Mouse (Mus musculus) ovary, adult 18-20 months (tissue): ENCODE measurements around the gene Gm28308.

Experiments used
- DNase-seq: peaks from one replicate; pipeline ENCODE4 v3.0.0; 2022; ENCODE audit warnings: low spot score, mixed read lengths

Gm28308 gene

DNA sequence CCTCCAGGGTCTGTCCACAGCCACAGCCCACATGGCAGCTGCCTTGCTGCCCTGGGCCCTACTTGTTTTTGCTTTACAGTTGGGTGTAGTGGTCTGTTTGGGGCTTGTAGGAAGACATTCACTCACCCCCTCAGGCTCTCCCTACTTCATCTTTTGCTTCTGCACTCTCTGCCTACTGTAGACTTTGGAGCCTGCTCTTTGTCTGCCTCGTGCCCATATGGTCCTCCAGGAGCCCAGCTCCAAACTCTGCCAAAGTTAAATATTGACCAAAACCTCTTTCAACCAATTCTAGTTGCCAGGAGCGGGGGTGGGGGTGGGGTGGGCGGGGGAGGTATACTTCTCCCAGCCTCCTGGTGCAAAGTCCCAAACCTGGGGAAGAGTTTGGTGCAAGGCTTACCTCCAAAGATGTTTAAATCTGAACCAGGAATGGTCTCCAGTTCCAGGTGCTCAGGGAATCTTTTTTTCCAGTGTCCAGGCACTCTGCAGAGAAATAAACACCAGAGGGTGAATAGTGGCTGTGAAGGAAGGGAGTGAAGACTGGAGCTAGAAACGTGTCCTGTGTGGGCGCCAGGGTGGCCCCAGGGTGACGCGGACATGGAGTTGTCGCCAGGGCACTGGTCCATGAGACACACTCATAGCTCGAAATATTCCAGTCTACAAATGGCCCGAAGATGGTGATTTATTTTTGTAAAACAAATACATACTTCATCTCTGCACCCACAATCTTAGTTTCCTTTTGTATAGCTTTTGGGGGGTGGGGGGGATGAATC lies 29.6 kb downstream of the Gm28308 start:
- DNase-seq: no peak

DNA sequence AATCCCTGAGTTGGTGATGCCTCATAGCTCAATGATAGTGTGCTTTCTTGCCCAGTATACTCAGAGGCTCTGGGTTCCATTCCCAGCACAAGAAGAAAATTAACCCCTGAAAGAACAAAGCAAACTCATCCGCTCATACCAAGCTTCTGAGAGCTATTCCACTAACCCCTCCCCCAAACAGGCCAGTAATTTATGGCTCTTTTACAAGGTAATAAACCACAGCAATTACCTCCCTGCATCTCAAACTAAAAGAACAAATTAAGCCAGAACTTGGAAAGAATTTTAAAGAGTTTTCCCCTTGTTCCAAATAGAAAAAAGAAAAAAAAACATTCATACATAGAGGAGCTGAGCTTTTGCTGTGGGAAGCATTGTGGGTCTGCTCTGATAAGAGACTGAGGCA lies 30.3 kb downstream of the Gm28308 start:
- DNase-seq: no peak

DNA sequence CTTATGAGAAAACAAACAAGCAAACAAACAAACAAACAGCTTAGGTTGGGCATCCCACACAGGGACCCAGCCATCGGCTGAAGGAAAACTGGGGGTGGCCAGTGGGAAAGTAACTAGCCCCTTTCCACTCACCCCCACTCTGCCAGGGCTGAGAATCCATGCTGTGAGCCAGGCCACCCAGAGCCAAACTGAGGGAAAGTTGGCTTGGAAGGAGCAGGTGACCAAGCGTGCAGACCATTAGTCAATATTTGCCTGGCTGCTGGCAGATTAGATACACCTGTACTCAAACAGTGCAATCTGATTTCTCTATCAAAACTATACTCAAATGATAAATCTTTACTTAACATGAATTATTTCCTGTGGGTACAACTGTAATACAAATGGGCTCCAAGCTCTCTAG lies 31.1 kb downstream of the Gm28308 start:
- no peak for DNase-seq

DNA sequence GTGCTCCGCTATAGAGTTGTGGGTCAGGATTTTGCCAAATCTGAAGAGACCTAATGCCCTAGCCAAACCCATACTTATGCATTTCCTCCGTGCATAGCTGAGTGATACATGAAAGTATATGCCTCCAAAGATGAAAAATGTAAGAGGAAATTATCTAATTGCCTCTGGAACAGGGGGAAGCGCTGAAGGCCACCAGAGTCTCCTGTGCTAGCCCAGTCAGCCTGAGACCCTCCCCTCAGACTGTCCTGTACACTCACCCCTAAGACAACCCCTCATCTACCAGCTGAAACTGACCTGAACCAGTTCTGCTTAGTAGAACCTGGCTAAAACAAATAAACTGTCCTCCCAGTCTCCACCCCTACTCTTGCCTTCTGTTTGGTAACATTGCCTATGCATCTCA lies 32.4 kb downstream of the Gm28308 start:
- no peak for DNase-seq

GRCm38 (mm10) chr6:52180213-52180710 lies 32.9 kb downstream of the Gm28308 start:
- DNase-seq: no peak

GRCm38 (mm10) chr6:52179690-52180089 lies 33.4 kb downstream of the Gm28308 start:
- no peak for DNase-seq

DNA sequence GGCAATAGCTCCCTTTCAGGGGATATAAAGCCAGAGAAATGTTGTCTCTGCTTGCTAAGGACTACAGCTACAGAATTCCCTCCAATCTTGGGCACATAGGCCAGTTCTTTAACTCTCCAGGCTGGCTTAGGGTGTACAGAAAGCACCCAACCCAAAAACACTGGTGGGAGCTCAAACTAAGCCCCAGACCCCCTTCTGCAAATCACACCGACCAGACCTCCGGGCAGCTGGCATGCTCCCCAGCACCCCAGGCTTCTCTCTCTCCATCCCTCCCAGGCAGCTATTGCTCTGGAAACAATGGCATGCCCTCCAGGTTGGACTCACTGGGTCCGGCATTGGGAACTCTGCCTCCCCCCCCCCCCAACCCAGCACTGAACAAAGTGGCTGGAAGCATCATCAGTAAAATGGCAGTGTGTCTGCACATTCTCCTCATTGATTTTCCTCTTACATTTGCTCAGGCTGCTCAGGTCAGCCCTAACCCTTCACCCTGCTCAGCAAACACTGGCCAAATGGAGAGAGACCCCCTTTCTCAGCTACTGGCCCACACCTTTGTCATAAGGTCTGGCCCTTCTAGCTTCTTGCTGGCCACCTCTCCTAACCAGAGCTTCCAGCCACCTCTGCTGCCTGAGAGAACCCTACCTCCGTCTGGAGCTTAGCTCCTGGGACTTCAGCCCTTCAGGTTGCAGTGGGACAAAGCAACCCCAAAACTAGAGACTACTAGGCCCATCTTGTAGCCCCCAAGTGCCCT lies 34.0 kb downstream of the Gm28308 start:
- no peak for DNase-seq

DNA sequence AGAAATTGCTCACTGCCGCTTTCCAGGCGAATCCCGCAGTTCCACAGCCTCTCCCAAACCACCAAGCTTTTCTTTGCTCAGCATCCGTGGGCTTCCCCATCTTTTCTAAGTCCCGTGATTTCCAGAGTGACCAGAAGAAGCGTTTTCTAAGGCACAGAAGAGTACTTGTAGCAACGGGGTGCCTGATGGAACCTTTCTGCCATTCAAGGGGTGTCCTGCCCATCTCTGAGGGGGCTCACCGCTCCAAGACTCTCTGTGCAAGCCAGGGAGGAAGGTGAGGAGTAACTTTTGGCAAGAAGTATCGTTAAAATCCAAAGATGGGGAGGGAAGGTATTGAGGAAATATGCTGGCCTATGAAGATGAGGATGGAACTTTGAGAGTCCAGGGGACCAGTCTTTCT lies 35.3 kb downstream of the Gm28308 start:
- no peak for DNase-seq

DNA sequence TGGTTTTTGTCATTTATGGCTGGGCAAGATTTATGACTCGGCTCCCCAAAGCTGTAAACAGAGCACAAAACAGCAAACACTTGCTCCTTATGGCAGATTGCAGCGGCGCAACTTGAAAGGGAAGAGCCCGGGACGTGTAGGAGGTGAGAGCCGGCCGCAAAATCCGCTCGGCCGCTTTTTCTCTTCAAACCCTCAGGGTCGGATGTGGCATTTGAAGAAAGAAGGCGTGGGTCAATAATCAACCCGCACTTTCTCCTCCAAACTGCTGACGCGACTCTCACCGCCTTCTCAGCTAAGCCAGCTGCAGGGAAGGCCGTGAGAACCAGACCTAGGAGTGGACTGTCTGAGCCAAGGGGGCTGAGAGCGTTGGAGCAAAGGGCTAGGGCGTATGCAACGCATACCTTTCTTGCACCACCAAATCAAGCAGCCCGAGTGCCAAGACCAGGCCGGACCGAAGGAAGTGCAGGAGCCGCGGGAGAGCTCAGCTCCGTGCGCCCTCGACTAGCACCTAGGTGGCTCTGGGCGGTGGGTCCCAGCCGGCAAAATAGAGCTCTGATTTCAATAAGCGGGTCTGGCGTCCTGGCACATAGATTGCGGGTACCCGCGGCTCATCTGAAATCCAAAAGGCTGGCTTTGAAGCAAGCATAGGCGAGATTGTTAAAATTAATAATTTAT lies 35.9 kb downstream of the Gm28308 start, which contains the start of gene 5730596B20Rik:
TSS of gene 5730596B20Rik (plus strand) at position 438 of the 675 bp plus-strand sequence.
- no peak for DNase-seq

- no peak for DNase-seq
Observed at GRCm38 (mm10) chr6:52176391-52176790, 36.7 kb downstream of the Gm28308 start.

- no peak for DNase-seq
Observed at GRCm38 (mm10) chr6:52175864-52176263, 37.3 kb downstream of the Gm28308 start.

DNA sequence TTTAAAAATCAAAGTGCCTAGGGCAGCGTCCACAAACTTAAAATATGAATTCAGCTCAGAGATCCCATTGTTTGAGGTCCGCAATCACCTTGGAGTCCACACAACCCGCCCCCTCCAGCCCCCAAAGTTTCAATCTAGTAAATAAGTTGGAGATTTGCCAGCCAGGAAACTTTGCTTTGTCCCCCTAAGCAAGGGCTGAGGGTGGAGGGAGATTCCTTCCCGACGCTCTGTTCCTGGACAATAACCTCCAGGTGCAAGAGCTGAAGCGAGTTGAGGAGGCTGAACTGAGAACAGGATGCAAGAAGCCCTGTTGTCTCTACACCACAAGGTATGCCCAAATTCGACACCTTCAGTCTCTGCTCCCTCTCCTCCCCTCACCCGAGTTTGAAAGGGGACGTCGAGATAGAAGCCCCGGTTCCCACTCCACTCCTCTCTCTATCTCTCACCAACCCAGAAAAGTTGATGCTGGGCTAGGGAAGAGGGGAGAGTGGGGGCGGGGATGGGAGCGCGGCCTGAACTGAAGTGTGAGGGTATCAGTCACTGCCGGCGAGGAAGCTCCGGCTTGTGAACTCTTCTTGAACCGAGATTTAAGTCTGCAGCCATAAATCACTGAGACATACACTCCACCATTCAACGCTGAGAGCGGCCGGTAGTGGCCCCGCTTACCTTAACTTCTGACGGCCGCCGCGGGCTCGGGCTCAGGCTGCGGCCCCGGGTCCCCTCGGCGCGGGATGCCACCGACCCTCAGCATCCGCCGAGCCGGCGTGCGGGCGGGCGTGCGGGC lies 38.0 kb downstream of the Gm28308 start:
- no peak for DNase-seq

GRCm38 (mm10) chr6:52173648-52174047 lies 39.5 kb downstream of the Gm28308 start:
- no peak for DNase-seq

DNA sequence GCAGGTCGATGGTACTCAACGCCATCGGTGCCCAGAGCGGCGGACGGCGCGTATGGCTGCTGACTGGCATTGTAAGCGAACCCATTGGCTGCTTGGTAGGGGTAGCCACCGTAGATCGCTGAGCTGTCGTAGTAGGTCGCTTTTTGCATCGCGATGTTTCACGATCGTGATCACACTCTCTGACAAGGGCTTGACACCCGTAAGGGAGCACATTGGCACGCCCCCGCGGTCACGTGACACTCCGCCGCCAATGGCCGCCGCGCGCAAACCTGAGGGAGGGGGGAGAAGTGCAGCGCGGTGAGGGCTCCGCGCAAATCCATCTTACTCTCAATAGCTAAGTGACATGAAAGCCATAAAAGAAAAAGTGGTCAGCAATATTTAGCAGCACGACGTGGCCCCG lies 40.6 kb downstream of the Gm28308 start:
- peak; percentile 56 for DNase-seq

DNA sequence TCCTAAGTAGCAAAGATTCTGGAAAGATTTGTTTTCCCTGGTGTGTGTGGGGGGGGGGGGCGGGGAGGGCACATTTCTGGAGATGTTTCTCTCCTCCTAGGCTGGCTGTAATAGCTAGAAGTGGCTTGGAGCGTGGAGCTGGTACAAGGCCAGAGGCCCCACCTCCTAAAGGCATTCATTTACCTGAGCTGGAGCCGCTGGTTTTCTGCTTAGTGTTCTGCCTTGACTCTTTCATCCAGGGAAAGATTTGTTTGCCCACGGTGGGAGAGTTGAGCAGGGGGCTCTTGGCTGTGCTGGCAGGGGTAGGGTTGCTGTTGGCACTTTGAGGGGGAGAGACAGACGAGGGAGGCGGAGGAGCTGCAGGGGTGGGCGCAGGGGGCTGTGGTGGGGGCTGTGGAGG lies 41.2 kb downstream of the Gm28308 start:
- no peak for DNase-seq

GRCm38 (mm10) chr6:52171331-52171730 lies 41.8 kb downstream of the Gm28308 start:
- DNase-seq: no peak

DNA sequence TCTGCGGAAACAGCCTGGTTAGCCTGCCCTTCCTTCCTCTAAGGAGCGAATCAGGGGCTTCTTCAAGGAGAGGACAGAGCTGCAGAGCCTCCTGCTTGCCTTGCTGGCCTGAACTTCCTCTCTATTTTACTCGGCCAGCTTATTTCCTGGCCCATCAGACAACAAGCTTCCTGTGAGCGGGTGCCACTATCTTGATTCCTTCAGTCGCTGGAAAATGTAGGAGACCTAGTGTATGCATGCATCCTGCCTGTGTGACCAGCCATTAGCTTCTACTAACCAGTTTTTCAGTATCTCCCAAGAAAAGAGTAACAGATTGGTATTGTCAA lies 42.3 kb downstream of the Gm28308 start:
- no peak for DNase-seq

- no peak for DNase-seq
Observed at GRCm38 (mm10) chr6:52170166-52170897, 42.8 kb downstream of the Gm28308 start.

DNA sequence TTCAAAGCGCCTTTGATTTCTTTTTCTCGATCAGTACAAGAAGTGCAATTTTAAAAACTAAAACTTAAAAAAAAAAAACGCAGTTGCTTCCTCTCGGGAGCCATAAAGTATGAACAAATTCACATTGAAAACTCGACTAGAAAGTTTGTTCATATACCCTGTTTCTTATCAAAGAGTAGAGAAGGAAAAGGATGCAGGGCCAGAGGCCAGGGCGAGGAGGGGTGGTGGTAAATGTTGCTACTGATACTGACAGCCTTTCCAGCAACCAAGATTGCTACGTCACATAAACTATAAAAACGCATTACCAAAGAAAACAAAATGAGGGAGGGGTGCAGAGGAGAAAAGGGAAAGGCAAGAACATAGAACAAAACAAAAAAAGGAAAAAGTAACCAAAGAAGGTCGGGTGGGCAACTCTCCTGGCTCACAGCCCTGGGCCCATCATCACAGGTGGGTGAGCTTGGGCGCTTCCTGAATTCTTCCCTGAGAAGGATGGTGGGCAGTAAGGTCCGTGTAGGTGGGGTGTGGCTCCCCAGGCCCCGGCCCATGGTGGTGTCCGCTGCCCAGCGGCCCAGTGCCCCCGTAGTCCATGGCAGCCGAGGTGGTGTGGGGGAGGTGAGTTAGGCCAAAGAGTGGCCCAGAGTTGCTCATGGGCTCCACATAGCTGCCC lies 43.5 kb downstream of the Gm28308 start:
- no peak for DNase-seq

GRCm38 (mm10) chr6:52168191-52169055 lies 44.7 kb downstream of the Gm28308 start:
- DNase-seq: no peak
